Mouse (Mus musculus) adrenal gland, adult (tissue): ENCODE results near the gene Hs3st5.

Source experiments
- DNase-seq, 2 experiments: peaks; one replicate each; pipeline ENCODE4 v3.0.0; 2022 to 2023; ENCODE audit warnings: low spot score in 1 of 2; ENCODE audit not compliant: inconsistent age in 2 of 2

Gene Hs3st5

DNA sequence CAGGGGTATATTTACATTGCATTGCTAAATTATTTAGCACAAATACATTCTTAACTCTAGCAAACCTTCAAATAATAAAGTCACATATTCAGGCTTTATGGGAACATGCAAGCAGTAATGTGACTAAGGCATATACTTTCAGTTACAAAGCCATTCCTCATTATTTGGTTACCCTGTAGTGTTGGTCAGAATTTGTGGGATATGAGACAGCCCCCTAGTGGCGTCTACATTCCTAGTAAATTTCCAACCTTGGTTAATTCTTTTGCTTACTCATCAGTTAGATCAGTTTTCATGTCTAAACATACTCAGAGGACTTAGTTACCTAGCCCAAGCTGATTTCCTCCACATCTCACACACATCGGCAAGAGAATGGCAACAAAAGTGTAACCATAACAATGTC lies 285.2 kb downstream of the Hs3st5 start:
- peak in 1 of 2 experiments; percentile 72 for DNase-seq

DNA sequence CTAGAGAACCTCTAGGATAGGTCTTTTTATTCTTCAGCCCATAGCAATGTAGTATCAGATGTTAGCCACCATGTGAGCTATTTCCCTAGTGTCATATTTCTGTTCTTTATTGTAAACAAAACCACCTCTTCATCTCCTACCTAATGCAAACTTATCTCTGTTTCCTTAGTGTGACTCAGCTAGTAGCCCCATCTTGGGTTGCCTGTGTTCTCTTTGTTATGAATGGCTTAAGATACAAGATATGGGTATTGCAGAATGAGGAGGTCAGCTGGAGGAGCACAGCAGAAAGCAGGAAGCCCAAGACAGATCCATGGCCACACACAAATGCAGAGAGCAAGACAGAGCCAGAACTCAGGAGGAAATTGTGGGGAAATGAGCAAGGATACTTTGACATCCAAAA lies 288.7 kb downstream of the Hs3st5 start:
- no peak for DNase-seq

DNA sequence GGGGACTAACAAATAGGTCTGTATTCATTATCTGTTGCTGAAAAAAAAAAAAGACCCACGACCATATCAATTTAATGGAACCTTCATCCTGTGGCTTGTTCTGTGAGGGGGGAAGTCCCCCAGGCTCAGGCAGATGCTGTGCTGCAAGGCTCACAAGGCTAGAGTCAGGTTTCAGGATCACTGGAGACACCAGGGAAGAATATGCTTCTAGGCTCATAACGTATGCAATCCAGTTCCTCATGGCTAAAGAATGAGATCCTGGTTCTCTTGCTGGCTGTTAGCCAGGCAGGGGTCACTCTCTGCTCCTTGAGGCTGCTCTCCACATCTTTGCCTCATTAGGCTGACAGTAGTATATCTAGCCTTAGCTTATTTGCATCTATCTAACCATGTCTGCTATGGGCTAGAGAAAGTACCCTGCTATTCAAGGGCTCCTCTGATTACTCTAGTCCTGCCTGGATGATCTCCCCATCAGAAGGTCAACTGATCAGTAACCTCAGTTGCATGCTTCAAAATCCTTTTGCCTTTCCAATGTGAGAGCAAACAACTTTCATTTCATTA lies 294.4 kb downstream of the Hs3st5 start:
- no peak for DNase-seq

DNA sequence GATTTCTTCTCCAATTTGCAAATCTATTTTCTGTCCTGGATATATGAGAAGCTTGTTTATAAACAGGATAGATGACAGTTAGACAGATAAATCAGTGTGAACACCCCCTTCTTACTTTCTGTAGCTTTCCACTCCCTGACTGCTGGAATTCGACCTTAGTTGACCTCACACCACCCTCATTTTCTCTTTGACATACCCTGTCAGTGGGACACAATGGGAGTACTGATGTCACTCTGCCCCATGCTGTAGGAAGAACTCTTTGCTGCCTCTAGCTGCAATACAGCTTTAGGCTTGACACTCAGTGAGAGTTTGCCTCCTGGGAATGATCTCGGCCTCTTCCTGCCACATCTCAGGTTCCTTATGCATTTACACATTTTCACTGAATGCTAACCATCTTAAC lies 297.1 kb downstream of the Hs3st5 start:
- no peak for DNase-seq

DNA sequence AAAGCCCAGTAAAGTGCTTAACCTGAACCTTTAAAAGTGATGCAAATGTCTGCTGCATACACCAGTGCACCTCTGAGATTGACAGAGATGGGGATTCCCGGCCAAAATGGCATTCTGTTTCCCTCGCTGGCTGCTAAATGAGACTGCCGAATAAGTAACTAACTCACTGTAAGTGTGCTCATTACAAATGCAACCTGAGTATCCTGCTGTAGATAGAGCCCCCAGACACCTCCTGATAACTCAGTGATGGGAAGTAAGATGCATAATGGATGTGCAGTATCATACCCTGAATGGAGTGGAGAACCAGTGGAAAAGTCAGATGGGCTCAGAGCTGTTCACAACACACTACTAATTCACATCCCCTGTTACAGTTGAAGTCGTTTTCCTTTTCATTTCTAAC lies 298.7 kb downstream of the Hs3st5 start:
- DNase-seq, result no peak

DNA sequence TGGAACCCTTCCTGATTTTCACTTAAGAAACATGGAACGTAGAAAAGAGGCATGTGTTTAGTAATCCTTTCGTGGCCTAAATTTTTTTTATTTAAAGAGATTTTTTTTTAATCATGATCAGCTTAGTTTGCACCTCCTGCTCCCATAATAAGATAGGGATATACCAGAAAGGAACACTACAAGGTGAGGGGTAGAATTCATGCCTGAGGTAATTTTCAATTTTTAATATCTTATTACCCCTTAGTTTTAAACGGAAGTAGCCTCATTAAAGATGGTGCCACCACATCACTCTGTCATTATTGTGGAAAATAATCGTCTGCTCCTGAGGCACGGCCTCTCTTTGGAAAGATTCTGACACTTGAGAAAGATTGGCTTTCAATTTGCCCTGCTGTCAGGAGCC lies 299.2 kb downstream of the Hs3st5 start:
- no peak for DNase-seq

DNA sequence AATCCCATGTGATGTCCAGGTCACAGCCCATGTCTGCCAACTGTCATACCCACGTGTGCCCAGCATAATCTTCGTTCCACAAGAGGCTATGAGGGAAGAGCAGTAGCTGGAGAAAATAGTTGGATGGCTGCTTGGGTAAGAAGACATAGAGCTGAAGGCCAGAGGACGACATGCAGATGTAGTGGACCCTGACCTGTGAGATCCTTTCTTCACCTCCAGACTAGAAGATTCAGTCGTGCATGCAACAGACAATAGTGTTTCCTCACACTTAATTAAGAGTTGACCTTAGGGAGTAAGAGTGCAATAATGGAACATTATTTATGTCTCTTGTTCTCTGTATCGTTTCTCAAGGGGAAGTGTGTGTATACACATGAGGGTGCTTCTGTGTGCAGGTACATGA lies 300.4 kb downstream of the Hs3st5 start:
- DNase-seq, result no peak

DNA sequence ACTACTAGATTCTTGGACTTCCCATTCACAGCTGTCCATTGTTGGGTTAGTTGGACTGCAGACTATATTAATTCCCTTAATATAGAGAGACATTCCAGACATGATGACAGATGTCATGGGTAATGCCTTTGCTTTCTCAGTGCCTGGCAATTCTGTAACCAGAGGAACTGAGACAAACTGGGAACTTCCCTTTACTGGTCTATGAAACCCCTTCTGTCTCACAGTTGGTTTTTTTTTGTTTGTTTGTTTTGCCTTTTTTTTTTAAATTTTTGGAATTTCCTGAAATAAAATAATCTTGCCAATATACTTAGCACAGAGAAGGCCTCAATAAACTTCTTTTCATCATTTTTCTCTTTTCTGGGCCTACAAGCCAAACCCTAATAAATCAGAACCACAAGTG lies 312.3 kb downstream of the Hs3st5 start:
- DNase-seq, result no peak

DNA sequence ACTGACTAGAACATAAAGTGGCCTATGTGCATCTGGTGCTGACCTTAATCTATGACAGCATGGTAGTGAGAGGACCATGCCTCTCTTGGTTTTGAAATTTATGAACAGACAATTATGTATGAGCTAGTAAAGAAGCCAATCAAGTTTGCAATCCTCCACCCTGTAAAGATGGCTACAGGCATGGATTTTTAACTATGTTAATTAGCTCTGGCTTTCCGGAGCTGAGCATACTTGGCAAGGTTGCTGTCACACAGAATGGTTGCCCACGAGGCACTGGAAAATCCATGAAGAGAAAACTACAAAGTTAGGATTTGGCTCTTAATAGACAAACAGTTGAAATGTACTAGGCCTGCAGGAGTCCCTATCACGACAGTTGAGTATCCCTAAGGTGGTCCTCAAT lies 322.5 kb downstream of the Hs3st5 start:
- no peak for DNase-seq

DNA sequence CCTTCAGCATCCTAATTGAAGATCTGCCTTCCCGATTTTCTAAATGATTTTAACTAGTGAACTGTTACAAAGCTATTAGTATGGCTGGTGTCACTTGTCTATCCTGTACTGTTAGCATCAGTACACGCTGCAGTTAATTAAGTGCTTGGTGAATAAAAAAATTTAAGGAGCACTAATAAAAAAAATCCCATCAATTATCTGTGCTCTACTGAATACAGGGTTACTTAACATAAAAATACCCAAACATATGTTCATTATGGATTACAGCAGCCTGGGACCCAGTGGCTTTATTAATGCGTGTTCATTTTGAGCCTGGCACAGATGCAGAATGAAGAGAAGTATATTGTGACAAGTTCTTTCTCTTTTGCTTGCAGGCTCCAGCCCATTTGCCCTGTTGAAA lies 325.6 kb downstream of the Hs3st5 start:
- no peak for DNase-seq

DNA sequence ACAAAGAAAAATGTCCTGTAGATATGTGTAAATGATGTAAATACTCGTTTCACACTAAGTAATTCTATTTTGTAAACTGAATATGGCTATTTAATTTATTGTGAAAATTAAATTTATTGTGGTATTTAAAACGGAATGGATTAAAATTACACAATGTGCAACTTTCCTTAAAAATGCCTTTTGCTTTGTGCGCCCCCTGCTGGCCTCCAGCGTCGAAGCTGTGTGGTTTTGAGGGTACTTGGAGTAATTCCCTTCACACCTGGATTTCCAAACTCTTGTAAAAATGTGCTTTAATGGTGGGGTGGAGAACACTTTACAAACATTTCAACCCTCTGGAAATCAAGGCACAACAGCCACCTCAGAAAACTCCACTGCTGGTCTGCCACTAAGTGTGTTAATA lies 327.6 kb downstream of the Hs3st5 start:
- peak; percentile 11 to 68 for DNase-seq

DNA sequence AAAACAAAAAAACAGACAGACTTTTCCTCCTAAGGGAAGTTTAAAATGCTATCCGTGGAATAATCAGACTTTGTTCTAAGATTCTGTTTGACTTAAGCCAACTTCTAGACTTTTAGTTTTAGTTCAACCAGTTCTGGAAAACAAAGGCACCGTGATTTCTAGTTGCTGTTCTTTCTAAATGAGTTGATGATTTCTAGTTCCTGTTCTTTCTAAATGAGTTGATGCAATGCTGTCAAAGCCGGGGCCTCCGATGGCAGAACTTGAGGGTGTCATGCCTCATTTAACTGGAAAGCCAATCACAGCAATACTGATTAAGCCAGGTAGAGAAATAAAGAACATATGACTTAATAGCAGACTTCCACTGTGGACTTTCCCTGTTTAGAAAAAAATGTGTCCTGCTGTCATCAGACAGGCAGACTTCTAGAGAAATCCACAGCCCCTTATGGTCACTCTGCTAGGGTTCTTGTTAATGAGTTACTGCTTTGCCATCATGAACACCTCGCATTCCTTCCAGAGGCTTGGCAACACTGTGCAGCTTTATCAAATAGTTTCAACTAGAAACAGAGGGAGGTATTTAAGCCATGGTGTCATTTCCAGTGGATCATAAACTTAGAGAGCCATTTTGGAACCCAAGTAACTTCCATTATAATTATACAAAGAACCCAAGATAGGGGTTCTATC lies 329.4 kb downstream of the Hs3st5 start:
- DNase-seq, result no peak

DNA sequence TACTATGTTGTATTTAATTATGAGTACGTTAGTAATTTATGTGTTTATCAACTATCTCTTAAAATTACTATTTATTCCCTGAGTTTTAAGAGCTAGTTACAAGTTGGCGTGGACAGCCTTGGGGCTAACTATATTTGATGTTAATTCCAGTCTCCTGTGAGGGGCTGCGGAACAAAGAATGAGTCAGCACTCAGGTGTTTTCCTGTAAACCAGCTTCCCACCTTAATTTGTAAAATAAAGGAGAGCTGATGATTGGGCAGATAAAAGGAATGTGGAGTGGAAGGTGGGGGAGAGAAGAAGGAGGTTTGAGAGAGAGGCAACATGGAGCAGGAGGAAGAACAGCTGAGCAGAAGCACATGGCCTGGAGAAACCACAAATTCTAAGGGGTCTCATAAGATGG lies 343.6 kb downstream of the Hs3st5 start:
- DNase-seq, result no peak

DNA sequence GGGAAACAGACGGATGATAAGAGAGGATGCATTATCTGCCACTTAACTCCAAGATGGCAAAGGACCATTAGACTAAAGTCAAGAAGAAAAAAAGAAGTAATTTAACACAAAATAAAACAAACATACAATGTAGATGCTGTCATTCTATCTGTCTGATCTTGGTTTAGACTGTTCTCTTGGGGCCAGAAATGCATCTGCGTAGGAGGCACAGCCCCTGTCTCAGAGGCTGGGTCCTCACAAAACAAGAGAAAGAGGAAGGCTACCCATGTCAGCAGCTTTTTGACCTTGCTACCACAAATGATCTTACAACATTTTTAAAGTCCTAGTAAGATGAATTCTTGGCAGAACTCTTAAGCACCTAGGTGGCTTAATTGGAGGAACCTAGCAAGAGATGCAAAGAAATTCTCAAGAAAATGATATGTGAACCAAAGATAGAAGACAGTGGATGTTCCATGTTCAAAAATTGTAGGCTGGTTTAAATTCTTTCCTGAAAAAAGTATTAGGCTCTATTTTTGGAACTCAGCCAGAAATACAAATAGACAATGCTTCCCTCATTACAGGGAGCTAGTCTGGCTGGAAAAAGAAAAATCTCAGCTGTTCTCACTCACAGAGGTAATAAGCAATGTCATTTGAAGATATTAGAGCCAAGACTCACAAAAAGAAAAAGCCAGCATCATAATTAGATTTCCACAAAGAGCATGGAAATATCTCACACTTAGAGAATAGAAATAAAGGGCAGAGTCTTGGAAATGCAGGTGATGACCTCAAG lies 355.7 kb downstream of the Hs3st5 start:
- no peak for DNase-seq
